Mouse (Mus musculus): ENCODE measurements around the gene Nqo1. TPM values are rescaled to one million over a fixed set of nuclear protein-coding genes. Genes with fewer than 3 reads are reported as not detected.

The Nqo1 gene
- polyA plus RNA-seq, 1 experiment from 2014 or later, result 12.5 TPM

GRCm38 (mm10) chr8:107396106-107396670 lies 6.8 kb downstream of the Nqo1 start:
- no peaks in the 10 kb centered on the region for H3K4me1 ChIP-seq (replicated peaks; ENCODE audit: control insufficient read depth, insufficient read depth, low read length)
- H3K9me3 ChIP-seq (ENCODE audit: control insufficient read depth, low read length), result no peaks in the 10 kb centered on the region
- ATAC-seq (replicated peaks; ENCODE audit: low FRiP score) (no peak), DNase-seq (ENCODE audit: low spot score) (no peak)
- H3K27me3 ChIP-seq (replicated peaks; ENCODE audit: control insufficient read depth, insufficient read depth, low read length), result no peaks in the 10 kb centered on the region
- no peak overlapping the region for H3K4me2 ChIP-seq
- no peak overlapping the region for H3K4me3 ChIP-seq (ENCODE audit: low read depth, low read length)
- H3K9ac ChIP-seq (ENCODE audit: low read depth, low read length), result no peak overlapping the region
- H3K36me3 ChIP-seq (ENCODE audit: control insufficient read depth, insufficient read depth, low read length), result no peaks in the 10 kb centered on the region
- 87% methylated on average over 10 of the region's 10 CpGs for WGBS
- no peak overlapping the region for H3K27ac ChIP-seq (ENCODE audit: low read depth, low read length)

DNA sequence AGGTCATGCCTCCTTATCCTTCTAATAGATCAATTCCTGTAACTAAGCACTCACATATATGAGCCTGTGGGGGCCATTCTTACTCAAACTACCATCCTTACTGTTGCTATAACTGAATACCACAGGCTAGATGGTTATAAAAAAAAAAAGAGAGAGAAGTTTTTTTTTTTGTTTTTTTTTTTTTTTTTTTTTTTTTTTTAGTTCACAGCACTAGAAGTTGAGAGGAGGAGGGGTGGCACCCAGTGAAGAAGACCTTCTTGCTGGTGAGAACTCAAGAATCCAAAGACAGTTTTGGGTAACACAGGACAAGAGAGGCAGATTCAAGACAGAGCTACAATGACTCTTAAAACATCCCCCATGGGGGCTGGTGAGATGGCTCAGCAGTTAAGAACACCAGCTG lies 7.6 kb downstream of the Nqo1 start:
- no peak overlapping the region for H3K4me2 ChIP-seq

GRCm38 (mm10) chr8:107391136-107391516 lies 11.9 kb downstream of the Nqo1 start:
- H3K4me2 ChIP-seq, result no peak overlapping the region
- no peak overlapping the region for H3K4me3 ChIP-seq (ENCODE audit: low read depth, low read length)
- WGBS, result 58% methylated on average over 4 of the region's 4 CpGs
- ATAC-seq (replicated peaks; ENCODE audit: low FRiP score), result no peak
- H3K27me3 ChIP-seq (replicated peaks; ENCODE audit: control insufficient read depth, insufficient read depth, low read length), result no peaks in the 10 kb centered on the region
- H3K9me3 ChIP-seq (ENCODE audit: control insufficient read depth, low read length), result no peaks in the 10 kb centered on the region
- DNase-seq (ENCODE audit: low spot score), result no peak
- no peaks in the 10 kb centered on the region for H3K36me3 ChIP-seq (ENCODE audit: control insufficient read depth, insufficient read depth, low read length)
- no peak overlapping the region for H3K27ac ChIP-seq (ENCODE audit: low read depth, low read length)
- H3K4me1 ChIP-seq (replicated peaks; ENCODE audit: control insufficient read depth, insufficient read depth, low read length), result no peaks in the 10 kb centered on the region
- H3K9ac ChIP-seq (ENCODE audit: low read depth, low read length), result no peak overlapping the region

More for the DNA sequence above, 7.6 kb downstream of the Nqo1 start:
- no peaks in the 10 kb centered on the region for H3K4me1 ChIP-seq (replicated peaks; ENCODE audit: control insufficient read depth, insufficient read depth, low read length)
- H3K9me3 ChIP-seq (ENCODE audit: control insufficient read depth, low read length), result no peaks in the 10 kb centered on the region
- no peaks in the 10 kb centered on the region for H3K36me3 ChIP-seq (ENCODE audit: control insufficient read depth, insufficient read depth, low read length)
- ATAC-seq (replicated peaks; ENCODE audit: low FRiP score) (no peak), DNase-seq (ENCODE audit: low spot score) (no peak)
- no peak overlapping the region for H3K4me3 ChIP-seq (ENCODE audit: low read depth, low read length)
- no peak overlapping the region for H3K27ac ChIP-seq (ENCODE audit: low read depth, low read length)
- no peaks in the 10 kb centered on the region for H3K27me3 ChIP-seq (replicated peaks; ENCODE audit: control insufficient read depth, insufficient read depth, low read length)
- H3K9ac ChIP-seq (ENCODE audit: low read depth, low read length), result no peak overlapping the region

DNA sequence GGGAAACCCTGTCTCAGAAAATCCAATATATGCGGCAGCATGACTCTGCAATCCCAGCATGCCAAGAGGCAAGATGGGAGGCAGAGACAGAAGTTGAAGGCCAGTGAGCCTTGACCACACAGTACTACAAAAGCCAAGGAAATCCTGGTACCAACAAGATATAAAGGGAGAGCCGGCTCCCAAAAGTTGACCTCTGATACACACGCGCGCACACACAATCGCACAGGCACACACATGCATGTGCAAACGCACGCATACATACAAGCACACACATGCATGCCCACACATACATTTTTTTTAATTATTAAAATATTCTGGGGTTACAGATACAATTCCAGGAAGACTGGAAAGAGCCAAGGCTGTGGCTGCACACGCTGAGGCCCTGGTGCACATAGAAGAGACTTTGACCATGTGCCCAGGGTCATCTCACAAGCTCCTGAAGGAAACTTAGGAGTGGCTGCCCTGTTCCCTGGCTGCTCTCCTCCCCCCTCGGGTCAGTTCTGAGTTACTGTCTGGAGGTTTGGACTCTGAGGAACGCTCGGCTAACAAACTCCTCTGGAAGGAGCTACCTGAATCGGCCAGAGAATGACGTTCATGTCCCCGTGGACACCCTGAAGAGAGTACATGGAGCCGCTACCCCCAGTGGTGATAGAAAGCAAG lies 12.4 kb downstream of the Nqo1 start:
- Histone ChIP-seq H3K9me3 (ENCODE audit: control insufficient read depth, low read length) (no peaks in the 10 kb centered on the region), H3K4me3 (ENCODE audit: low read depth, low read length) (no peak overlapping the region), H3K27ac (ENCODE audit: low read depth, low read length) (no peak overlapping the region), H3K36me3 (ENCODE audit: control insufficient read depth, insufficient read depth, low read length) (no peaks in the 10 kb centered on the region), H3K4me1 (replicated peaks; ENCODE audit: control insufficient read depth, insufficient read depth, low read length) (no peaks in the 10 kb centered on the region), H3K9ac (ENCODE audit: low read depth, low read length) (no peak overlapping the region), H3K27me3 (replicated peaks; ENCODE audit: control insufficient read depth, insufficient read depth, low read length) (no peaks in the 10 kb centered on the region), H3K4me2 (no peak overlapping the region)
- 89% methylated on average over 16 of the region's 16 CpGs for WGBS
- DNase-seq (ENCODE audit: low spot score) (no peak), ATAC-seq (replicated peaks; ENCODE audit: low FRiP score) (no peak)

- no peak for DNase-seq (ENCODE audit: low spot score)
- Histone ChIP-seq H3K27me3 (replicated peaks; ENCODE audit: control insufficient read depth, insufficient read depth, low read length) (no peaks in the 10 kb centered on the region), H3K27ac (ENCODE audit: low read depth, low read length) (no peak overlapping the region), H3K4me2 (no peak overlapping the region), H3K36me3 (ENCODE audit: control insufficient read depth, insufficient read depth, low read length) (no peaks in the 10 kb centered on the region), H3K9me3 (ENCODE audit: control insufficient read depth, low read length) (no peaks in the 10 kb centered on the region), H3K9ac (ENCODE audit: low read depth, low read length) (no peak overlapping the region), H3K4me3 (ENCODE audit: low read depth, low read length) (no peak overlapping the region), H3K4me1 (replicated peaks; ENCODE audit: control insufficient read depth, insufficient read depth, low read length) (no peaks in the 10 kb centered on the region)
- 82% methylated on average over 8 of the region's 8 CpGs for WGBS
- no peak for ATAC-seq (replicated peaks; ENCODE audit: low FRiP score)
Measured at GRCm38 (mm10) chr8:107389557-107389956, 13.4 kb downstream of the Nqo1 start.

GRCm38 (mm10) chr8:107387861-107388260 lies 15.1 kb downstream of the Nqo1 start:
- no peaks in the 10 kb centered on the region for H3K4me1 ChIP-seq (replicated peaks; ENCODE audit: control insufficient read depth, insufficient read depth, low read length)
- no peak for ATAC-seq (replicated peaks; ENCODE audit: low FRiP score)
- no peak overlapping the region for H3K9ac ChIP-seq (ENCODE audit: low read depth, low read length)
- no peak overlapping the region for H3K4me2 ChIP-seq
- no peak overlapping the region for H3K4me3 ChIP-seq (ENCODE audit: low read depth, low read length)
- no peaks in the 10 kb centered on the region for H3K9me3 ChIP-seq (ENCODE audit: control insufficient read depth, low read length)
- no peak overlapping the region for H3K27ac ChIP-seq (ENCODE audit: low read depth, low read length)
- no peak for DNase-seq (ENCODE audit: low spot score)
- no peaks in the 10 kb centered on the region for H3K36me3 ChIP-seq (ENCODE audit: control insufficient read depth, insufficient read depth, low read length)
- 69% methylated on average over 5 of the region's 5 CpGs for WGBS
- H3K27me3 ChIP-seq (replicated peaks; ENCODE audit: control insufficient read depth, insufficient read depth, low read length), result no peaks in the 10 kb centered on the region

DNA sequence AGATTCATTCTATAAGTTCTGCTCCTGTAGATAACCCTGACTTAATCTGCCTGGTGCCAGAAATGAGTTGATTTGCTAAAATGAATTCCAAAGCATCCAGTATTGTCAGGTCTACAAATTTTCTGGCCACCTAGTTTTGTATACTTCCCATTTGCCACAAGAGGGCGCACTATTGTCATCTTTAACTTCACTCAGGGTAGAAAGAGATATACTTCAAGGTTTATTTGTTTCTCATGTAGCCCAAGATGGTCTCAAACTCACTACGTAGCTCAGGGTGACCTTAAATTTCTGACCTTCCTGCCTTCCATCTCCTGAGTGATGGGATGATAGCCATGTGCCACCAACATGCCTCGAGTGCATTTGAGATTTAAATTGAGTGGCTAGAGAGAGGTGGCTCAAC lies 16.4 kb downstream of the Nqo1 start:
- Histone ChIP-seq H3K4me3 (ENCODE audit: low read depth, low read length) (no peak overlapping the region), H3K27ac (ENCODE audit: low read depth, low read length) (no peak overlapping the region), H3K4me1 (replicated peaks; ENCODE audit: control insufficient read depth, insufficient read depth, low read length) (no peaks in the 10 kb centered on the region), H3K9ac (ENCODE audit: low read depth, low read length) (no peak overlapping the region), H3K9me3 (ENCODE audit: control insufficient read depth, low read length) (no peaks in the 10 kb centered on the region), H3K36me3 (ENCODE audit: control insufficient read depth, insufficient read depth, low read length) (no peaks in the 10 kb centered on the region), H3K4me2 (no peak overlapping the region), H3K27me3 (replicated peaks; ENCODE audit: control insufficient read depth, insufficient read depth, low read length) (no peaks in the 10 kb centered on the region)
- ATAC-seq (replicated peaks; ENCODE audit: low FRiP score) (no peak; the same call in 1 of the 2 replicates), DNase-seq (ENCODE audit: low spot score) (peak; percentile 38)
- 28% methylated on average over 3 of the region's 3 CpGs for WGBS

DNA sequence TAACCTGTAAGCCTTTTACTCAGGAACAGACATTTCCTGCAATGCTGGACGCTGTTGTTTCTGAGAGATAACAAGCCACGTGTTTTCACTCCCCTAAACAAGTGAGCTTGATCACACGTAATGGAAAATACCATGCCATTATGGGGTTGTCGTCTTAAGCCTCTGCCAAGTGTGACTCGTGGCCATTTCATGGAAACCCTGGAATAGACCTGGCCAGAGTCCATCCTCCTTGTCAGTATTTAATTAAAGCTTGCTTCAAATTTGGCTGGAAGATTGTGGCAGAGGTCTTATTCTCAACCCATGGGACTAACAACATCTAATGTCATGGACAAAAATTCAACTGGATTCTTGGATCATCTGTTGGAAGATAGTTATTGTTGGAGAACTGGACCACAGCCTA lies 16.8 kb downstream of the Nqo1 start:
- Histone ChIP-seq H3K4me3 (ENCODE audit: low read depth, low read length) (no peak overlapping the region), H3K9ac (ENCODE audit: low read depth, low read length) (no peak overlapping the region), H3K4me2 (no peak overlapping the region), H3K36me3 (ENCODE audit: control insufficient read depth, insufficient read depth, low read length) (no peaks in the 10 kb centered on the region), H3K4me1 (replicated peaks; ENCODE audit: control insufficient read depth, insufficient read depth, low read length) (no peaks in the 10 kb centered on the region), H3K27me3 (replicated peaks; ENCODE audit: control insufficient read depth, insufficient read depth, low read length) (no peaks in the 10 kb centered on the region), H3K9me3 (ENCODE audit: control insufficient read depth, low read length) (no peaks in the 10 kb centered on the region), H3K27ac (ENCODE audit: low read depth, low read length) (no peak overlapping the region)
- ATAC-seq (replicated peaks; ENCODE audit: low FRiP score), result peak; percentile 59; the same call in 1 of the 2 replicates
- no peak for DNase-seq (ENCODE audit: low spot score)
- WGBS, result 35% methylated on average over 5 of the region's 5 CpGs

DNA sequence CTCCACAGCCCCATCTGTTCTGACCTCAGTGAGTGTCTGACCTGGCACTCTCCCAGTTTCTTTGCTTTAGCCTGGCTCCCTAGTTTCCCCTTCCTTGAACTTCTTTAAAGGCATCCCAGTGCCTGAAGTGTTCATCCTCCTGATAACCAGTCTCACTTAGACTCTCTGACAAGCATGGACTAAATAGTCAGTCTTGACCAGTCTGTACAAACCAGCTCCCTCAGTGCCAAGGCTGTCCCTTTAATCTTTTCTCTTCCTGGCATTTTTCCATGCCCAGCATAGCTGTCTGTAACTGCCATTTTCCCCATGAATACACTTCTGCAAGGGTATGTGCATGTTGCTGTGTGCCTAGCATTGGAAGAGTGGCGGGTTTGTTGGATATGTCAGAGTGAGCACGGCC lies 17.9 kb downstream of the Nqo1 start:
- Histone ChIP-seq H3K27me3 (replicated peaks; ENCODE audit: control insufficient read depth, insufficient read depth, low read length) (no peaks in the 10 kb centered on the region), H3K4me1 (replicated peaks; ENCODE audit: control insufficient read depth, insufficient read depth, low read length) (no peaks in the 10 kb centered on the region), H3K4me2 (no peak overlapping the region), H3K27ac (ENCODE audit: low read depth, low read length) (no peak overlapping the region), H3K9me3 (ENCODE audit: control insufficient read depth, low read length) (no peaks in the 10 kb centered on the region), H3K36me3 (ENCODE audit: control insufficient read depth, insufficient read depth, low read length) (no peaks in the 10 kb centered on the region), H3K9ac (ENCODE audit: low read depth, low read length) (no peak overlapping the region), H3K4me3 (ENCODE audit: low read depth, low read length) (no peak overlapping the region)
- no peak for DNase-seq (ENCODE audit: low spot score)
- WGBS, result 90% methylated on average over 2 of the region's 2 CpGs
- ATAC-seq (replicated peaks; ENCODE audit: low FRiP score), result no peak
